Mouse (Mus musculus) lung, postnatal 25 days (tissue): ENCODE results near the gene Rabac1.

Experiments
- DNase-seq: peaks from one replicate; pipeline ENCODE4 v3.0.0; 2022; ENCODE audit warnings: low spot score

Gene Rabac1

DNA sequence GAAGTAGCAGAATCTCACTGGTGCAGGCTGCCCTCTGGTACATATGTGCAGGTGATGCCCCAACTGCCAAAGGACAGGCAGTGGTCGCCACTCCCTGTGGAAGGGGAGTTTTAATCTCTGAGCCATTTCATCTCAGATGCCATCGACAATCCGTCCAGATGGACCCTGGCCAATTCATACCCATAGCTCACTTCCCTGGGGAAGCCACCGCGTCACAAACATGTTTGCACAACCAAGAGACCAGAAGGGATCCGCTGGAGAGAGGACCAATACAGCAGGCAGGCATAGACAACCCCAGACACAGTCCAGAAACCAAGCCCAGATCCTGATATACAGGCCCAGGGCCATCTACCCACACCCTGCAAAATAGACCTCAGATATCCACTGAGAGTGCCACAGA, 42.1 kb downstream of the Rabac1 start:
- DNase-seq, result no peak
